Mouse (Mus musculus): ENCODE measurements around the gene H2-Ab1.

DNA sequence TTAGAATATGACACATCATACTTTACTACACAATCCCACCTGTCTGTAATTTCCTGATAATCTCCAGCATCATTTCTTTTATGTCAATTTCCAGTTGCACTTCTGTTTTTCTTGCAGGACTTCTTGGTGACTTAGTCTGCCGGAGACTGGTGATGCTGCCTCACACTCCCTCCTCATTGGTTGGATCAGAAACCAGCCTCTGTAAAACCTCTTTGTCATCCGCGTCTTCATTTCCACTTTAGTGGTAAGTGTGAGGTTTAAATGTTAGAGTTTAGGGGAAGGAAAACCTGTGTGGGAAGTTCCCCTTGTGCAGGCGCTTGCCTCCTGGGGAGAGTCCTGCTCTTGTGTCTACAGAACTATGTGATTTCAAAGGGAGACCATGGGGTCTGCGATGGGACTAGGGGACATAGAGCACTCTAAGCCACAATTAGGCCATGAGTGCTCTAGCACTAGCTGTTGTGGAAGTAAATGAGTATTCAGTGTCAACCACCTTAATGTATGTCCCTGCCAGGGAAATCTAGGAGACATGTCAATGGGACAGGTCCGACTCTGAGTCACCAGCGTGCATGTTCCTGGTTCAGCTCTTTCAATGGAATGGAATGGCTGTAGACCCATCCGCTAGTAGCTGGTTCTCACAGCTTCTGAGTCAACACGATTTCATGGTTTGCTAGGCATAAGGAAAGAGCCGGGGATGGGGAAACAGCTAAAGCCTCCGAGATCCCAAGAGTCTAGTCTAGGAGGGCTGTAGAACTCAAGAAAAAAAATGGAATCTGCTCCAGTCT, at the start of gene H2-Ab1:
- TF ChIP-seq EP300 (IDR thresholded peaks at IDR 0.05; ENCODE audit: low read depth), result no peak
- no peak for TF ChIP-seq CTCF (IDR thresholded peaks at IDR 0.05; ENCODE audit: low read depth)
